Mouse (Mus musculus) neural tube, embryonic 12.5 days (tissue): ENCODE measurements around the gene Abhd12b. TPM values are rescaled to one million over a fixed set of nuclear protein-coding genes. Genes with fewer than 3 reads are reported as not detected.

Source experiments
- ATAC-seq: fragments of 200-750 bp; cut with Nextera tagmentation; 2 replicates; pipeline ENCODE4 v1.8.0; 2017; ENCODE audit warnings: low read depth, mild to moderate bottlenecking, moderate TSS enrichment, moderate library complexity; ENCODE audit not compliant: low FRiP score
- H3K27ac ChIP-seq: fragments of 300-500 bp; sonication (generic); 2 replicates; pipeline ENCODE4 v1.5.1; 2016
- H3K27me3 ChIP-seq: fragments of 300-500 bp; sonication (generic); replicated peaks from 2 replicates; pipeline ENCODE4 v1.6.1; 2016; ENCODE audit warnings: mild to moderate bottlenecking
- H3K36me3 ChIP-seq: fragments of 300-500 bp; sonication (generic); 2 replicates; pipeline ENCODE4 v1.6.1; 2016; ENCODE audit warnings: mild to moderate bottlenecking
- H3K4me1 ChIP-seq: fragments of 300-500 bp; sonication (generic); 2 replicates; pipeline ENCODE4 v1.6.1; 2016
- H3K4me2 ChIP-seq: fragments of 300-500 bp; sonication (generic); replicated peaks from 2 replicates; pipeline ENCODE4 v1.6.1; 2016; ENCODE audit warnings: mild to moderate bottlenecking
- H3K4me3 ChIP-seq: fragments of 300-500 bp; sonication (generic); 2 replicates; pipeline ENCODE4 v1.5.1; 2016
- H3K9ac ChIP-seq: fragments of 300-500 bp; sonication (generic); 2 replicates; pipeline ENCODE4 v1.6.1; 2016; ENCODE audit warnings: mild to moderate bottlenecking
- H3K9me3 ChIP-seq: fragments of 300-500 bp; sonication (generic); 2 replicates; pipeline ENCODE4 v1.6.1; 2016; ENCODE audit warnings: mild to moderate bottlenecking
- WGBS: fragments of 180-500 bp; shearing (Covaris S2); methylation state at CpG from one replicate; pipeline ENCODE4 v1.1.7; 2016; 5-methylcytosine and 5-hydroxymethylcytosine counted together
- polyA plus RNA-seq: library from polyadenylated mRNA; unstranded; fragments of >200 nt; fragmentation: Nextera tagmentation; extraction: Ambion mirVana; gene quantifications from 2 replicates; pipeline ENCODE4 v1.2.1, GENCODE M21; 2016

The Abhd12b gene
- polyA plus RNA-seq, 1 experiment from 2014 or later: not detected

DNA sequence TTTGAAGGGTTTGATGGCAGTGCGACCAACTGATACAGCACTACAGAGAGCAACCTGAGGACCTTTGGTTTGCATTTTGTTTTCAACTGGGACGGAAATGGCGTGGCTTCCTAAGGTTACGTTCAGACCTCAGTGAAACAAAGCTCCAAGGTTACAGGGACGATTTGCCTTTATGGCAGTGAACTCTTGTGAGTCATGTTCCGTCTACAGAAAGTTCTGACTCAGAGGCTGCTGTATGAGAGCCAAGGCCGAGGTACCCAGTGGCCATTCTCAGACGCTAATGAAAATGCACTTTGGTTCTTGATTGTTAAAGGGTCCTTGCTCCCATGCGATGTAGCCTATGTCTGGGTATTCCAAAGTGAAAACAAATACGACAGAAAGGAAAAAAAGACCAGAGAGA, 36.8 kb upstream of the Abhd12b start:
- Histone ChIP-seq H3K4me1 (peaks cover 2% of the 10 kb centered on the region), H3K9ac (no peak overlapping the region), H3K4me3 (no peak overlapping the region), H3K27me3 (no peaks in the 10 kb centered on the region), H3K9me3 (no peaks in the 10 kb centered on the region), H3K36me3 (no peaks in the 10 kb centered on the region), H3K27ac (no peak overlapping the region), H3K4me2 (no peak overlapping the region)
- WGBS: 87% methylated on average over 10 of the region's 10 CpGs
- ATAC-seq: no peak

- Histone ChIP-seq H3K9me3 (no peaks in the 10 kb centered on the region), H3K27ac (no peak overlapping the region), H3K9ac (no peak overlapping the region), H3K27me3 (no peaks in the 10 kb centered on the region), H3K4me2 (no peak overlapping the region), H3K36me3 (no peaks in the 10 kb centered on the region), H3K4me1 (no peaks in the 10 kb centered on the region), H3K4me3 (no peak overlapping the region)
- WGBS: 92% methylated on average over 10 of the region's 10 CpGs
- no peak for ATAC-seq
Measured at GRCm38 (mm10) chr12:70118721-70119345, 35.1 kb upstream of the Abhd12b start.

GRCm38 (mm10) chr12:70119552-70119951, 34.4 kb upstream of the Abhd12b start:
- no peaks in the 10 kb centered on the region for H3K36me3 ChIP-seq
- no peak overlapping the region for H3K4me2 ChIP-seq

DNA sequence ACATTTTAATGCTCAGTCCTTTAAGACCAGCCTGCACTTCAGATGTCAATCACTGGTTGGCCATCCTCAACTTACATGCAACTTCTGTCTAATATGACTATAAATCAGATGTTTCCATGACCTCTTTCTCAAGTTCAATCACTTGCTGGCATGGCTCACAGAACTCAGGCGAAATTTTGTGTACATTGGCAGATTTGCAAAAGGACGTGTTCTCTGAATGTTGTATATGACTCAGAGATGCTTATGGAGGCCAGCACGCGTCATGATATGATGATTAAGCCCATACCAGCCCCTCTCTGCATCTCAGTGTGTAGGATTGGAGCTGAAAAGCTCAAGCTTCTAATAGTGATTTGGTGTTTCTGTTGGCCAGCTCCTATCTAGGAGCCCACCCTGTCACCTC, 27.3 kb upstream of the Abhd12b start:
- no peak overlapping the region for H3K27ac ChIP-seq
- no peaks in the 10 kb centered on the region; the same call in 1 of the 2 replicates for H3K4me1 ChIP-seq
- H3K9ac ChIP-seq: no peak overlapping the region
- ATAC-seq: no peak
- H3K36me3 ChIP-seq: no peaks in the 10 kb centered on the region
- no peaks in the 10 kb centered on the region for H3K9me3 ChIP-seq
- H3K4me3 ChIP-seq: no peak overlapping the region
- no peaks in the 10 kb centered on the region for H3K27me3 ChIP-seq
- WGBS: 93% methylated on average over 4 of the region's 4 CpGs
- H3K4me2 ChIP-seq: no peak overlapping the region

More at GRCm38 (mm10) chr12:70119552-70119951, 34.4 kb upstream of the Abhd12b start:
- Histone ChIP-seq H3K27ac (no peak overlapping the region), H3K27me3 (no peaks in the 10 kb centered on the region), H3K4me3 (no peak overlapping the region), H3K4me1 (no peaks in the 10 kb centered on the region), H3K9me3 (no peaks in the 10 kb centered on the region), H3K9ac (no peak overlapping the region)
- WGBS: 75% methylated on average over 2 of the region's 2 CpGs
- ATAC-seq: no peak

- H3K9ac ChIP-seq: no peak overlapping the region
- no peaks in the 10 kb centered on the region for H3K27me3 ChIP-seq
- WGBS: 57% methylated on average over 5 of the region's 5 CpGs
- no peaks in the 10 kb centered on the region for H3K36me3 ChIP-seq
- H3K4me2 ChIP-seq: no peak overlapping the region
- no peaks in the 10 kb centered on the region; the same call in 1 of the 2 replicates for H3K4me1 ChIP-seq
- no peak overlapping the region for H3K4me3 ChIP-seq
- ATAC-seq: no peak
- no peaks in the 10 kb centered on the region for H3K9me3 ChIP-seq
- no peak overlapping the region for H3K27ac ChIP-seq
Measured at GRCm38 (mm10) chr12:70129105-70129504, 24.8 kb upstream of the Abhd12b start.

DNA sequence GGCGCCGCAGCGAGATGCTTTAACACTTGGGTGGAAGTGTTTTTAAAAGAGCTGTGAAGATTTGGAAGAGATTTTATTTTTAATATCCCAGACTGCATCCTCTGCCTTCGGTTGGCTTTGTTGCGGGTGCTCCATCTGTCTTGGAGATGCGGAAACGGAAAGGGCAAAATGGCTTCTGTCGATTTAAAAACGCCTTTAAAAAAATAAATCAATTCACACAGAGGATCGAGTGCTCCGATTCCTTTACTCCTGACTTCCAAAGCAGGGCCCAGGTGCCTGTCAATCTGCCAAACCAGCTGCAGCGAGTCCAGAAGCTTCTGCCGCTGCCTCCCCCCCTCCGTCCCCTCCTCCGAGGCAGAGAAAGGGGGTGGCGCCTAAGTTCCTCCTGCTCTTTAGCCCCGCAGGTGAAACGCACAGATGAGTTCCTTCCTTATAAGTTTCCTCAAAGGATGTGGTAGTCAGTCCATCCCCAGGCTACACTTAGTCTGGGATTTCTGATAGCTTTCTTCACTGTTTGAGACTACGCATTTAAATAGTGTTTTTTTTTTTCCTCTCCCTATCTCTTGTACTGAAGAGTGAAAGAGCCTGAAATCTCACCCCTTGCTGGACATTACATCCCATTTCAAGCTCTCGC, 22.8 kb upstream of the Abhd12b start:
- Histone ChIP-seq H3K4me1 (no peaks in the 10 kb centered on the region; the same call in 1 of the 2 replicates), H3K27ac (no peak overlapping the region), H3K36me3 (no peaks in the 10 kb centered on the region), H3K9me3 (no peaks in the 10 kb centered on the region), H3K9ac (no peak overlapping the region), H3K4me2 (peak overlapping the region; percentile 35; the same call in 1 of the 2 replicates), H3K27me3 (no peaks in the 10 kb centered on the region), H3K4me3 (no peak overlapping the region)
- WGBS: 45% methylated on average over 20 of the region's 20 CpGs
- no peak for ATAC-seq

- no peak for ATAC-seq
- Histone ChIP-seq H3K4me2 (no peak overlapping the region), H3K4me3 (no peak overlapping the region), H3K9ac (no peak overlapping the region), H3K9me3 (no peaks in the 10 kb centered on the region), H3K4me1 (peaks cover 4% of the 10 kb centered on the region; the same call in 1 of the 2 replicates), H3K27ac (no peak overlapping the region), H3K36me3 (no peaks in the 10 kb centered on the region), H3K27me3 (no peaks in the 10 kb centered on the region)
- 91% methylated on average over 20 of the region's 20 CpGs for WGBS
Measured at GRCm38 (mm10) chr12:70134627-70135235, 19.2 kb upstream of the Abhd12b start.

- H3K9ac ChIP-seq: no peak overlapping the region
- H3K27ac ChIP-seq: no peak overlapping the region
- H3K27me3 ChIP-seq: no peaks in the 10 kb centered on the region
- no peak for ATAC-seq
- H3K4me3 ChIP-seq: no peak overlapping the region
- H3K36me3 ChIP-seq: no peaks in the 10 kb centered on the region
- 0 out of 2 replicates have a peak, but pooled peaks cover 4% of the 10 kb centered on the region for H3K4me1 ChIP-seq
- H3K4me2 ChIP-seq: no peak overlapping the region
- whole genome bisulfite sequencing: 58% methylated on average over 12 of the region's 12 CpGs
- no peaks in the 10 kb centered on the region for H3K9me3 ChIP-seq
Measured at GRCm38 (mm10) chr12:70136185-70136756, 17.7 kb upstream of the Abhd12b start.

- Histone ChIP-seq H3K27ac (no peak overlapping the region), H3K9ac (no peak overlapping the region), H3K4me1 (0 out of 2 replicates have a peak, but pooled peaks cover 4% of the 10 kb centered on the region), H3K4me3 (no peak overlapping the region), H3K9me3 (no peaks in the 10 kb centered on the region), H3K36me3 (no peaks in the 10 kb centered on the region), H3K27me3 (no peaks in the 10 kb centered on the region), H3K4me2 (no peak overlapping the region)
- ATAC-seq: no peak
- WGBS: 70% methylated on average over 4 of the region's 4 CpGs
Measured at GRCm38 (mm10) chr12:70137095-70137494, 16.8 kb upstream of the Abhd12b start.

DNA sequence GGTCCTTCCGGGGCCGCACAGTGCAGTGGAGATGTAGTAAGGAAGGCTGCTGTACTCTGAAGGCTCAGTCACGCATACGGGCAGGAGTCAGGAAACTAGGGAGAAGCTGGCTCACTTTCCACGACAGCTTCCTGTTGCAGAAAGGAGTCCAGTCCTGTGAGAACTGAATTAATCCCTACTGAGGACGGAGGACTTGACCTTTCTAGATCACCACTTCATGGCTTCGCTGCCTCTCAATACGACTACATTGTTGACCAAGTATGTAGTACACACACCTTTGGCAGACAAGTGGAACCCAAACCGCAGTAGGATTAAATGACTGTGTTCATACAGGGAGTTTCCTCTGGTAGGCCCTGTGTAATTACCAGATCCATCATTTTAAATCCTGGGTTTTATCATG, 16.3 kb upstream of the Abhd12b start:
- no peak for ATAC-seq
- no peak overlapping the region for H3K4me2 ChIP-seq
- no peak overlapping the region for H3K9ac ChIP-seq
- 82% methylated on average over 9 of the region's 9 CpGs for WGBS
- 0 out of 2 replicates have a peak, but pooled peaks cover 4% of the 10 kb centered on the region for H3K4me1 ChIP-seq
- no peak overlapping the region for H3K4me3 ChIP-seq
- no peak overlapping the region for H3K27ac ChIP-seq
- H3K27me3 ChIP-seq: no peaks in the 10 kb centered on the region
- H3K9me3 ChIP-seq: no peaks in the 10 kb centered on the region
- H3K36me3 ChIP-seq: no peaks in the 10 kb centered on the region

DNA sequence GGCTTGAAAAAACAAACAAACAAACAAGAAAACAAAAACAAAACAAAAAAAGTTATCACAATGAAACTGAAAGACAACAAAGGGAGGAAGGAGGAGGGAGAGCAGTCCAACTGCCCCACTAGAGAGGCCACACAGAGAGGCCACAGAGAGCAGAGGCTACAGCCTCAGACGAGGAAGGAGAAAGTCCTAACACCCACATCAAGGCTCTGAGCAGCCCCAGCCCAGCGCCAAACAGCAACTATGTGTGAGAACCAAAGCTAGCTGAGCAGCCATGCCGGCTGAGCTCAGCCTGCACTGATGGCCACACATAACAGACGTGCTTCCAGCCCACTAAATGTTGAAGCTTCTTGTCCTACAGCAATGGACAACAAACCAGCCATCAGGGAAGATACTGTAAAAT, 14.1 kb upstream of the Abhd12b start:
- Histone ChIP-seq H3K4me3 (no peak overlapping the region), H3K4me1 (peaks cover 7% of the 10 kb centered on the region; the same call in 1 of the 2 replicates), H3K9ac (no peak overlapping the region), H3K36me3 (no peaks in the 10 kb centered on the region), H3K27ac (no peak overlapping the region), H3K9me3 (no peaks in the 10 kb centered on the region), H3K27me3 (no peaks in the 10 kb centered on the region), H3K4me2 (no peak overlapping the region)
- no peak for ATAC-seq
- 67% methylated on average over 4 of the region's 4 CpGs for WGBS

DNA sequence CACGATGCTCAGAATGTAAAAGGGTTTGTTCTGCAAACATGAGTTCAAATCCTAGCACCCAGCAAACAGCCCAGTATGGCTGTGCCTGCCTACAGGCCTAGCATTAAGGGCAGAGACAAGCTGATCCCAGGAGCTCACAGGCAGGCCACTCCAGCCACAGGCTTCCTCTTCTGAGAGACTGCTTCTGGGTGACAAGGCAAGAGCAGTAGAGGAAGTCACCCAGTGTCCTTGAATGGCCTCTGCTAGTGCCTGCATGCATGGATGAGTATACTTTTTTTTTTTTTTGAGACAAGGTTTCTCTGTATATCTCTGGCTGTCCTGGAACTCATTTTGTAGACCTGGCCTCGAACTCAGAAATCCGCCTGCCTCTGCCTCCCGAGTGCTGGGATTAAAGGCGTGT, 13.4 kb upstream of the Abhd12b start:
- Histone ChIP-seq H3K36me3 (no peaks in the 10 kb centered on the region), H3K27me3 (no peaks in the 10 kb centered on the region), H3K4me1 (peaks cover 7% of the 10 kb centered on the region; the same call in 1 of the 2 replicates), H3K4me3 (no peak overlapping the region), H3K27ac (no peak overlapping the region), H3K9ac (no peak overlapping the region), H3K4me2 (no peak overlapping the region), H3K9me3 (no peaks in the 10 kb centered on the region)
- ATAC-seq: no peak
- 98% methylated on average over 5 of the region's 5 CpGs for WGBS
